Mouse (Mus musculus) spleen, adult 18-20 months (tissue): ENCODE measurements around the gene Ap1b1.

Experiments used
- DNase-seq, 2 experiments: peaks; one replicate each; pipeline ENCODE4 v3.0.0; 2022; ENCODE audit warnings: mixed read lengths in 2 of 2

Gene Ap1b1

DNA sequence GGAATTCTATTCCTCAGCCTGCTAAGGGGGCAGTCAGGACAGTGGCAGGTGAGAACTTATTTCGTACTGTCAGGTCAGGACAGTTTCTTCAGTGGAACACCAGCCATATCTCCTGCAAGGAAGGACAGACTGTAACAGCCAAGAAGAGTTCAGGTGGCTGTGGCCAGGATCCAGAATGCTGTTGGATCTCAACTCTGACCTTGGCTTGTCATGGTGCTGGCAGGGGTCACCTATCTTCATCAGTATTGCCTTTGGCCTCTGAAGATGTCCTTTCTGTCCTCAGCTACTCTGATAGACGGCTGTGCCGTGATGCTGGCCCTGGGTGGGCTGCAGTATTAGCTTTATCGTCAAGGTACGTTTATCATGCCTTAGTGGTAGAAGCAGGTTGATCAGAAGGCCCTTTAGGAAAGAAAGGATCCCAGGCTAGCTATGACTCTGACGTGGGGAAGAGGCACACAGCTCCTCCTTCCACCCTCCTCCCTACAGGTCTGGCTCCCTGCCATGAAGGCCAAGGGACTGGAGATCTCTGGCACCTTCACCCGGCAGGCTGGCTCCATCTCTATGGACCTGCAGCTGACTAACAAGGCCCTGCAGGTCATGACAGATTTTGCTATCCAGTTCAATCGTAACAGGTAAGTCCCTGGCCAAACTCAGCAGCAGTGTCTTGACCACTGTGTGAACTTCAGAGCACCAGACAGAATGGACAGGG is 50.7 kb downstream of the Ap1b1 start:
- no peak for DNase-seq

DNA sequence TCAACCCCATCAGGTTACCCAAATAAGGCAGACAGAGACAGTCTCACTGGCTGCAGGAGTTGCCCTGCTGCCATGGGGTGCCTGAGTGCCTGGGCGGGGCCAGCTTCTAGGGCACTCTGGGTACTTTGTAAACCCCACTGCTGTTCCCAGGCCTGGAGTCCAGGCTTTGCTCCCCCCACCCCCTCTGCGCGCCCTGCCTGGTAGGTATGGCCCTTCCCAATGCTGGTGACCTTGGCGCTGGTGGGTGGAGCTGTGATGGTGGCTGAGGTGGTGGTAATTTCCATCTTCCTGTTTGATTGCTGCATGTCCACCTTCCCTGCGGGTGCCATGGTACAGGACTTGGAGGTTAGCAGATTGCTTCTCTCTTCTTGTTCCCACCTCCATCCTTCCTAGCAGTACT is 54.0 kb downstream of the Ap1b1 start:
- no peak for DNase-seq

DNA sequence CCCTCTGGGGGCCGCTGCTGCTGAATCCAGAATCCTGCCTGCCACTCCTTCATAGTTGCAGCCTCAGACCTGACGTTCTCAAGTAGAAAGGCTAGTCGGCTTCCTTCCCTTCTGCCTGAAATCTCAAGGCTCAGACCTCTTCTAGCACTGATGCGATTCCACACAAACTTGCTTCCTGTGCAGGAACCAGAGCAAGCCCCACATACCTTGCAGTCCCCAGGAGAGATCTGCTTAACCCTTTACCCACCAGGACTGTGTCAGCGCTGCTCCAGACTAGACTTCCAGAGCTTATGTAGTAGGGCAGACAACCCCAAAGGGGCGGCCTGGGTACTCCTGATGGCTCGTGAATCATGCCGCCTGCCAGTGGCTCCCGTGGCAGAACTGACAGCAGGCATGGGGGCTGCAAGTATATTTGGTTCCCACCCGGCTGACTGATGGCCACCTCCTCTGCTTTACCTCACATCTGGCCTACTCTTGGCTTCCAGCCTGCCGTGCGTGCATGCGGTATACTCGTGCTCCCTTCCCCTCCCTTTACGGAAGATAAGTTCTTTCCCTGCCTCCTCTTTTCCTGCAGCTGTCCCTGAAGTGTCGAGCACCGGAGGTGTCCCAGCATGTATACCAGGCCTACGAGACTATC is 54.6 kb downstream of the Ap1b1 start:
- DNase-seq: no peak

DNA sequence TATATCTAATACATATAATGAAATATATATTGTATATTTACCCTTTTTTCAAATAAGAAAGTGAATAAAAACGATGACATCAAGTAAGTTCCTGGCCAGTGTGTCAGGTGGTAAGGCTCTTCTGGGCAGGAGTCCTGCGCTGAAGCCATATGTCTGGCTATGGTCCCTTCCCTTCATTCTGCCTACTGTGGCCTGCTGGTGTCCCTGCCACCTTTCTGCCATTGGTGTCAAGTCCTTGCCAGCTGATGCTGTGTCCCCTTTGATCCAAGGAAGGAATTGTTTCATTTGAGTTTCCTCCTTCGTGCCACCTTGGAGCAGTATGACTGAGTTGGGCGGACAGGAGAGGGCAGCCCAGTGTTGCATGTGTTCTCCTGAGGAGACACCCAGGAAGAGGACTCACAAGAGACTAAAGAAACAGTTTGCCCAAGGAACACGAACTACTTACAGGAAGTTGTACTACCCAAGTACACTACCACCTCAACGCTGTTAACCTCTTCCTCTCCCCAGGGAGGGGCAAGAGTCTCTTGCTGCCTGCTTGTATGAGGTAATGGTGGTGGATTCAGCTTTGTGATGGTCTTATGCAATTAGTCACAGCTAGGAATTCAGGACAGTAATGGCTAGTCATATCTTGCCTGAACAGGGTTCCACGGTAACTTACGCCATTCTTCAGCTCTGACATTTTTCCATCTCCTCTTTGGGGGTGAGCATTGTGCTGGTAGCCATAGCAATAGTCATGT is 56.2 kb downstream of the Ap1b1 start:
- DNase-seq: no peak

DNA sequence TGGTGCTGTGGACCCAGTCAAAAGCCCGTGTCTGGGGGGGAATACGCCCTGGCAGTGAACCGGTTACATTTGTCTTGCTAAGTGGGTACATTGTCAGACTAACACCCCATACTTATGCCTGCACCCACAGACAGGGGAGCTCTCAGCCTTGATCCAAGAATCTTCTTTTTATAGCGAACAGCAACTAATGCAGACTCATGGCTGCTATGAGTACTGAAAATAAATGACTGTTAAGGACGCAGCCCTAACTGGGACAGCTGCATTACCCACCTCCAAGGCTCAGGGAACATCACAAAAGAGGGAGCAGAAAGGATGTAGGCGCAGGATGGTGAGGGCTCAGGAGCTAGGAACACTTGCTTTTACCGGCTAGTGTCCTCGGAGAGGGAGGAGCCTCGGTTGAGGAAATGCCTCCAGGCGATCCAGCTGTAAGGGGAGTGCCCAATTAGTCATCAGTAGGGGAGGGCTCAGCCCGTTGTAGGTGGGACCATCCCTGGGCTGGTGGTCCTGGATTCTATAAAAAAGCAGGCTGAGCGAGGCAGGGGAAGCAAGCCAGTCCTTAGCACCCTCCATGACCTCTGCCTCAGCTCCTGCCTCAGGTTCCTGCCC is 59.8 kb downstream of the Ap1b1 start:
- DNase-seq: no peak

DNA sequence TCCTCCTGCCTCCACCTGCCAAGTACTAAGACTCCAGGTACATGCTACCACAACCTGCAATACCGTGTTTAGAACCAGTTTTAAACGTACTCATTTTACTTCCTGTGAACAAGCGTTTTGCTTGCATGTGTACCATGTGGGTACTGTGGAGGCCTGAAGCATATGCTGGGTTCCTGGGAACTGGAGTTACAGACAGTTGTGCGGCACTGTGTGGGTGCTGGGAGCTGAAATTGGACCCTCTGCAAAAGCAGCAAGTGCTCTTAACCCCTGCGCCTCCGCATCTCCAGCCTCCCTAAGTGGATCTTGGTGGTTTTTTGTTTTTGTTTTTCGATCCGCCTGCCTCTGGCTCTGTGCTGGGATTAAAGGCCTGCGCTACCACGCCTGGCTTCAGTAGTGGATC is 65.0 kb downstream of the Ap1b1 start:
- no peak for DNase-seq

DNA sequence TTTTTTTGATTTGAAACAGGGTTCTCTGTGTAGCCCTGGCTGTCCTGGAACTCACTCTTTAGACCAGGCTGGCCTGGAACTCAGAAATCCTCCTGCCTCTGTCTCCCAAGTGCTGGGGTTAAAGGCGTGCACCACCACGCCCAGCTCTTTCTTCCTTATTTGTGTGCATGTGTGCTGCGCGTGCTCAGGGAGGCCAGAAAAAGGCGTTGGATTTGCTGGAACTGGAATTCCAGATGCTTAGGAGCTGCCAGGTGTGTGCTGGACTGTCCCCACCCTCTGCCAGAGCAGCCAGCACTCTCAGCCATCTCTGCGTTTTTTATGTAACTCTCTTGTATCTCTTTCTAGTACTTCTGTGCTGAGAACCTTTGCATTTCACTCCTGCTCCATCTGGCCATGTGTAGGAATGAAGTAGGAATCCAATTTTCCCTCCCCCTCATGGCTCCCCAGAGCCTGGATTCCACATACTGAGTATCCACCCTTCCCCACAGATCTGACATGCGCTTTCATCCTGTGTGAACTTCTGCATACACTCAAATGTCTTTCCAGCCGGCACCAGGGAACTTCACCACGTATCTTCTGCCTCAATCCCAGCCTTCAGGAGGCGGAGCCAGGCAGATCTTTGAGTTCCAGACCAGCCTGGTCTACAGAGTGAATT is 65.7 kb downstream of the Ap1b1 start:
- no peak for DNase-seq

DNA sequence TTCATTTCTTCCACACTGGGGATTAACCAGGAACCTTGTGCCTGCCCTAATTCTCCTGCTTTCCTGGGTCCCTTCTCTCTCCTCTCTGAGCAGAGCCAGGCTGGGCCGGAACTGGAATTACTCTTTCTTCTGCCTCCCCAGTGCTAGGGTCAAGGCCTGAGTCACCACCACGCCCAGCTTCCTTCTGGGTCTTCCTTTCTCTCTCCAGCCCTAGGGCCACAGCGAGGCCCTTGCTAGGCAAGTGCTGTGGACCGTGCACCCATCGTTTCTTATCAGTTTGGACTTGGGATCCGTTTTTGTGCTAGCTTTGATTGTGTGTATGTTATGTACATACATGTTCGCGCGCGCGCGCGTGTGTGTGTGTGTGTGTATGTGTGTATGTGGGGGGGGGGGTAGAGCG is 67.5 kb downstream of the Ap1b1 start:
- no peak for DNase-seq

DNA sequence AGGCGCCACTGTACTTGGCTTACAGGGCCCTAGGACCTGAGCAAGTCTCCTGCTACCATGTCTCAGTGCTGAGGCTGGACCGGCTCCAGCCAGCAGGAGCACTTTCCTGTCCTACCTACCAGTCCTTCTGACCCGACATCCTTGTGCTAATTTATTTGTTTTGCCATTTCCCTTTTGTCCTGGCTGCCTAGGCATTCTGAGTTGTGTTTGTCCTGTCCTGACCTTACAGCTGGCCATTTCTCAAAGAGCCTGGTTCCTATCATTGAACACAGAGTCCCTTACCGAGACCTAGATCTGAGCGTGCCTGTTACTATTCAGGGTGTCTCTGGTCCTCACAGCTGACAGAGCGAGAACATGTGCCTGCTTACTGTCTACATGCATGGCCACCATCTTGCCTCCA is 68.2 kb downstream of the Ap1b1 start:
- DNase-seq: no peak

DNA sequence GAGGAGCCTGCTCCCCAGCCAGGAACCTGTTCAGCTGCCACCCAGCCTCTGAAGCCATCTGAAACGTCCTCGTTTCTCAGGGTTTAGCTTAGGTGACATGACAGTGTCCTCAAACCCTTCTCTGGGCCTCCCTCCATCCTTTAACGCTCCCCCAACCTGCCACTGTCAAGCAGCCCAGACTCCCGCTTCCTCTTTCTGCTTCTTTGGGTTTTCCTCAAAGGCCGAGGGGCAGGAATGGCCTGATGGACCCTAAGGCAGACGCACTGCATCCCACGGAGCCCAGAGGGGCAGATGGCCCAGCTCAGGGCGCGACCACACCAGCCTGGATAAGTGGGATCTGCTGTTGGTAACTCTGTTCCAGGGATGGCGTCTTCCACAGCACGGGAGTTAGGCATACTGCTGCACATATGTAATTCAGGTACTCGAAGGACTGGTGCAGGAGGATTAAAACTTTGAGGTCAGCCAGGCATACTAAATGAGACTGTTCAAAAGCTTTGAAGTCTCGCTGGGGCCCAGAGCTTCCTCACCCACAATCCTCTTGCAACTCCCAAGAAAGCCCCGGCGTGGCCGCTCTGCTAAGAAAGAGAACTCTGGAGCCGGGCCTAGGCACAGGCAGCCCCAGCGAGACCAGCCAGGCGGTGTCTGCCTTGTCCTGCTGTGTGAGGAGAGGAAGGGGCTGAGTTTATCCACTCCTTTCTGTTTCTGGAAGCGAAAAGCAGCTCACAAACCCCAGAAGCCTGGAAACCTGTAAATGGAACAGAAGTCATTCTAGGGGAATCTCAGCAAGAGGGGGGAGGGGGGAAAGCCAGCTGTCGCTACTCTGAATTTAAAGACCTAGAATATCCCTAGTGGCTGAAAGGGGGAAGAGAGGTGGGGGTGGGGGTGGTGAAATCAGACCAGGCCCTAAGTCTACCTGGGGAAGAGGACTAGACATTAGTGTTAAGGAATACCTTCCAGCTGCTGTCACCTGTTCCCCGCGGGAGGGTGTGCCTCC is 69.6 kb downstream of the Ap1b1 start:
- no peak for DNase-seq

DNA sequence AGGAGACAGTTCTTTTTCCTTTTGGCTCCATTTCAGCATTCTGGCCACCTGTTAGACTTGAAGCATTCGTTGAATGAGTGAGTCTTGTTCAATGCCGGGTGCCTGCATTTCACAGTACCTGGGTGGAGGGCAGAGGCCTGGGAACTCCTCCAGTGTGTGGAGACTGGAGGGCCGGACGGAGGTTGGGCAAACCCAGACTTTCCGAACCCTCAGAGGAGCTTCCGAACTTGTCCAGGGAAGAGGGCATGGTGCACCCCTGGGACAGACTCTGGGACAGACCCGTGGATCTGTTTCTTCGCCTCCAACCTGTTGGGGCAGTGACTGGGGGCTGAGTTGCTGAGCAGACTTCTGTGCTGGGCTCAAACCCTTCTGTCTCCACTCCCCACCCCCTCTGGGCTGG is 70.4 kb downstream of the Ap1b1 start:
- no peak for DNase-seq

DNA sequence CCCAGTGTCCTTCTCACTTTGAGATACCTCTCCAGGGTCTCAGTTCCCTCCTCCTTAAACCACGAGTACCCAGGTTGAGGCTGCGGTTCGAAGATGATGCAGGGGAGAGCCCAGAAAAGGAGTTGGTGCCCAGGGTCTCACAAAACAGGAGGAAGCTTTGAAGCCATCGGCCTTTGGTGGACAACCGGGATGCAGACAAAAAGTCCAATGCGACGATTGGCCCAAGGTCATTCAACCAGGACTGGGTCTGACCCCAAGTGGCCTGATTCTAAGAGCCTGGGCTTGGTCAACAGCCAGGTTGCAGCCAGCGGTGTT is 70.9 kb downstream of the Ap1b1 start:
- DNase-seq: no peak

DNA sequence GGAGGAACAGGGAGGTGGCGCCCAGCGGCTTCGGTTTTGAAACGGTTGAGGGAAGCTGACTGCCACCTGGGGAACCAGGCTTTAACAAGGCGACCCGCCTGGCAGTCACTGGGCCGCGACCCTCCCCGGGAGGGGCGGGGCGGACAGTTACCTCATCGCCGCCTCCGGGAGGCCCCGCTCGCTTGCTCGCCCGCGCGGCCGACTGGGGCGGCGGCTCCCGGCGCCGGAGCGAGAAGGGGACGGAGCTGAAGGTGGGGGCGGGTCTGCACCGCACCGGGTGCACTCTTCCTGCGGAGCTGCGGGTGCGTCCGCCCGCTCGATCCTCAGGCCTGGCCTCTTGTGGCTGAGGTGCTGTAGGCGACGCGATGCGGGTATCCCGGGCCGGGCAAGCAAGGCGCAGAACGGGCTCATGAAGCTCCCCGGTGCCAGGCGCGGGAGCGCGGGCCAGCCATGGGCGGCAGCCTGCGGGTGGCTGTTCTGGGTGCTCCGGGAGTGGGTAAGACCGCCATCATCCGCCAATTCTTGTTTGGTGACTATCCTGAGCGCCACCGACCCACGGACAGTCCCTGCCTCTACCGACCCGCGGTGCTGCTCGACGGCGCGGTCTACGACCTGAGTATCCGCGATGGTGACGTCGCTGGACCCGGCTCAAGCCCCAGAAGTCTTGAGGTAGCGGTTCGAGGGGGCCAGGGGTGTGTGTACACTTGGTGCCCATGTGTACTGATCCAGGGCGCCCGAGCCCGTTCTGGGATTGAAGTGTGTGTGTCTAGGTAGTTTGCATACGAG is 71.4 kb downstream of the Ap1b1 start, which contains the start of gene Rasl10a:
Gene Rasl10a (plus strand): TSS at position 273 of the 786 bp plus-strand sequence.
- peak; percentile 73 for DNase-seq

DNA sequence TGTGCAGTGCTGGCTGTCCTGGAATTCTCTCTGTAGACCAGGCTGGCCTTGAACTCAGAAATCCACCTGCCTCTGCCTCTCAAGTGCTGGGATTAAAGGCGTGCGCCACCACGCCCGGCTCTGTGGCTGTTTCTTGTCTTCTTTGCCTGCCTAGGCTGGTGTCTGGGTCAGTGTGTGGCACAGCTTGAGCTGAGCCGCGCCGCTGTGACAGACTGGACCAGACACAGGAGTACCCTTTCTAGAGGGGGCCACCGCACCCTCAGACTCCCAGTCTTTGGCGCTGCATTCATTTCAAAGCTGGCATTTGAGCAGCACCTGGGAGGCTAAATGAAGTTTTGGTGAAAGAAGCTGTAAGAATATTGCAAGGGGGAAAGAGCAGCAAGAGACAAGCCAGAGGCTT is 72.2 kb downstream of the Ap1b1 start:
- no peak for DNase-seq

DNA sequence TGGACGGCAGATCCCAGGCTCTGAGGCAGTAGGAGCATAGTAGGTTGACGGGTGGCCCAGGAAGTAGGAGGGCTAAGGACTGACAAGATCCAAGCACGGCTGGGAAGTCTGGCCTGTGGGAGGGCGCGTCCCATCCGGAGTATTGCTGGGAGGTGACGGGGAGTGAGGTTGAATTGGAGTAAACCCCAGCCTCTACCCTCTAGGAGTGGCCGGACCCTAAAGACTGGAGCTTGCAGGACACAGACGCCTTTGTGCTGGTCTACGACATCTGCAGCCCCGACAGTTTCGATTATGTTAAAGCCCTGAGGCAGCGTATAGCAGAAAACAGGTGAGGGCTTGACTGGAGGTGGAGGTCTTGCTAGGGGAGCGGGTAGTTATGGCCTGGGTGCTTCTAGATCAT is 72.6 kb downstream of the Ap1b1 start:
- DNase-seq: no peak

DNA sequence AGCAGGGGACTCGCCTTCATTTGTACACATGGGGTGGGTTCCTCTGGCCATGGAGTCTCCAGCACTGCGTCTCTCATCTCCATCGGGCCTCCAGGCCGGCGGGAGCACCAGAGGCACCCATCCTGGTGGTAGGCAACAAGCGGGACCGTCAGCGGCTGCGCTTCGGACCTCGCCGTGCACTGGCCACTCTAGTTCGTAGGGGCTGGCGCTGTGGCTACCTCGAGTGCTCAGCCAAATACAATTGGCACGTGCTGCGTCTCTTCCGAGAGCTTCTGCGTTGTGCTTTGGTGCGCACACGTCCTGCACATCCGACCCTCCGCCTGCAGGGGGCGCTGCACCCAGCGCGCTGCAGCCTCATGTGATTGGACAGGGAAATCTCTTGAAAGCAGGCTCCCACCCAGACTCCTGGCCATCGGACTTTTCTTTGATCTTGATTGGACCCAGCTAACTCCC is 73.1 kb downstream of the Ap1b1 start:
- peak; percentile 13 to 41 for DNase-seq

DNA sequence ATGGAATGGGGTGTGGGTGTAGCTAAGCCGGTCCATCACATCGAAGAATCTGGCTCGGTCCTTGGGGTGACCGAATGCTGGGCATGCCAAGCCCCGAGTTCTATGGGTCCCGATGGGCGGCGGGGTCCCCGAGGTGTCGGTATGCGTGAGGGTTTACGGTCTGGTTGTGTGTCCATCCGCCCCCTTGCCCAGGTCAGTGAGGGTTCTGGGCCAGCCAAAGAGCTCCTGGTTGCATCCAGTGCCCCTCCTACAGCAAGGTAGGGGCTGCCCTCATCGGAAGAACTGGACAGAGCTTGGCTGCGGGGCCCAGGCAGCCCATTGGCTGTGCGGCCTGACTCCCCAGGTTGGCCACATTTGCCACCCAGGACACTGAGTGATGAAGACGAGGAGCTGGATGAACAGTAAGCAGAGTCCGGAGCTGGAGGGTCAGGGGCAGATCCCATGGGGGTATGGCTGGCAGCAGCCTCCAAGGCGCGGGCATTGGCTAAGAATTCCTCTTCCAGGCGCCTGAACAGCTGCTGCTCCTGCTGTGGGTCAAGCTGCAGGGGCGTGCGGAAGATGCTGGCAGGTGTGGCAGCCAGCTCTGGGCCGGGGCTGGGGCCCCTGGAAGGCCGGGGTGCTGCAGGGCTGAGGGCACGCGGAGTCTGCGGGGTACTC is 74.3 kb downstream of the Ap1b1 start:
- no peak for DNase-seq

DNA sequence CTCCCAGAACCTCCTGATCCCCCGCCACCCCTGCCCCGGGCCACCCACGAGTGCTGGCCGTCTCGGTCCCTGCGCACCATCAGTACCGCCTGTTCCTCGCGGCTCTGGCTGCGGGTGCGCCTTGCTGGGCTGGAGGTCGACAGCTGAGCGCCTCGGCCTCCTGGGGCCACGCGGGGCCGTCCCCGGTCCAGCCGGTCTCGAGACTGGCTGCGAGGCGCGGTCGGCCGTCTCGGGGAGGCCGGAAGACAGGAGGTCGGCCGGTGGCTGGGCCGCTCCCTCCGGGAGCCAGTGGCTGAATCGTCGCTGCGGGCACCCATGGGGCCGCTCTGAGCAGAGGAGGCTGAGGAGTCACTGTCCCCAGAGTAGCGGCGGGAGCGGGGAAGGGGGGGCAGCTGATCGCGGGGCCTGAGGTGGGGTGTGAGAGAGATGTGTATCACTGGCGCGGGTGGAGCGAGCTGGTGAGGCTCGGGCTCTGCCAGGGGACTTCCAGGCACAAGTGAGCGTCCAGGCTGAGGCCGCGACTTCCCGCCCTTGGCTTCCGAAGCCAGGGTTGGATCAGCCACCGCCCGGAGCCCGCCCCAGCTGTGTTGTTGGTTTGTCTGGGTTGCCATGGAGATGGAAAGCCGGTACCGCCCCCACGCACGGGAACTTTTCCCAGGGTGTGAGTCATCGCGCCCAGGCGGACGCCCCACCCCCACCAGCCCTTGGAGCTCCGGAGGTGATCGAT is 75.0 kb downstream of the Ap1b1 start:
- peak; percentile 56 to 63 for DNase-seq

DNA sequence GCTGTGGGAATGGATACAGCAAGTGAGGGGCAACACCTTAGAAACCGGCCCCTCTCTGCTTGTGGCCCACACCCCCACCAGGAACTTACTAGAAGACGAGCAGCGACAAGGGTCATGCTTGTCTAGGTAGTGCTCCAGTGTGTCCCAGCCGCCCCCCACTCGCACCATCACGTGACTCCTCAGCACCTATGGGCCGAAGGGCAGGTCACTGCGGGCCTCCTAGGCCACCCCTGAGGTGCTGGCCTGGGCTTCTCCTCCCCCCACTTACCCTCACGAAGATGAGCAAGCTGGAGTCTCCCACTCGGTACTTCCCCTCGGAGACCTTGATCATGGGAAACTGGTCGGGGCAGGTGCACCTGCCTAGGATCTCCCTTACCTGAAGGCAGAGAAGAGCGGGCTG is 75.7 kb downstream of the Ap1b1 start:
- DNase-seq: no peak
